Mouse (Mus musculus) olfactory bulb, adult 2 months (tissue): ENCODE measurements around the gene Pan3.

ENCODE experiments used
- CTCF ChIP-seq: fragments of 200-500 bp; IDR thresholded peaks from 2 replicates; pipeline ENCODE4 v1.5.1; 2012; ENCODE audit warnings: low read depth, mild to moderate bottlenecking, low read length, moderate library complexity; ENCODE audit not compliant: insufficient read depth
- POLR2A ChIP-seq: fragments of 200-500 bp; IDR thresholded peaks from 2 replicates; pipeline ENCODE4 v1.6.1; 2012; ENCODE audit warnings: mild to moderate bottlenecking, low read depth, low read length, moderate library complexity; ENCODE audit not compliant: insufficient read depth

- no peak for TF ChIP-seq CTCF
- no peak for TF ChIP-seq POLR2A
These were observed 142.7 kb downstream of the Pan3 start for GRCm38 (mm10) chr5:147572695-147573094.
